ENCODE assay signal across 8 mouse cellular contexts in the genomic region with DNA sequence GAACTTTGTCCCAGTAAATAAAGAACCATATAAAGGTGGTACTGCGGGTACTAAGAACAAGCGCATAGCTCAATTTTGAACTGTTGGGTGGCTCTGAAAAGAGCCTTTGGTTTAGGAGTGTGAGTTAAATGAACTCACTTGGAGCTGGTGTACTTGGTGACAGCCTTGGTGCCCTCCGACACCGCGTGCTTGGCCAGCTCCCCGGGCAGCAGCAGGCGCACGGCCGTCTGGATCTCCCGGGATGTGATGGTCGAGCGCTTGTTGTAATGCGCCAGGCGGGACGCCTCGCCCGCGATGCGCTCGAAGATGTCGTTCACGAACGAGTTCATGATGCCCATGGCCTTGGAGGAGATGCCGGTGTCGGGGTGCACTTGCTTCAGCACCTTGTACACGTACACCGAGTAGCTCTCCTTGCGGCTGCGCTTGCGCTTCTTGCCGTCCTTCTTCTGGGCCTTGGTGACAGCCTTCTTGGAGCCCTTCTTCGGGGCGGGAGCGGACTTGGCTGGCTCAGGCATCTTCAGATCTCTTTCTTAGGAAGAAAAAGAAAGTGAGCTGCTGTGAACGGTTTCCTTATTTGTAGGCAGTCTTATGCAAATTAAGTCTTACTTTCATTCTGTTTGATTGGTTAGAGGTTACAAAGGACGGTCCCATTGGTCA. TPM values are rescaled to one million over a fixed set of nuclear protein-coding genes. Genes with fewer than 3 reads are reported as not detected.
DNase-seq lines count a peak whose midpoint lies in the region; ATAC-seq lines count a peak whose summit lies in the region.
"Not testable (repeated sequence)": the region's sequence is repeated elsewhere in the genome, so short reads cannot be mapped to it uniquely, and the experiment has no call there.

No protein-coding gene starts in this region.

- WGBS in hindbrain, embryonic 14.5 days, result under 1% methylated on average over 28 of the region's 36 CpGs

- H3K9ac ChIP-seq in hindbrain, embryonic 14.5 days, result peak overlapping the region; percentile 82

- not testable (repeated sequence) for H3K27me3 ChIP-seq in hindbrain, embryonic 14.5 days (ENCODE audit: control insufficient read depth, insufficient read depth, low read length)

- peak overlapping the region; percentile 95 for H3K4me2 ChIP-seq in hindbrain, embryonic 14.5 days (replicated peaks)

- H3K9me3 ChIP-seq in hindbrain, embryonic 14.5 days (ENCODE audit: control insufficient read depth, low read length), result not testable (repeated sequence)

- ATAC-seq in hindbrain, embryonic 14.5 days (ENCODE audit: low FRiP score), result peak; percentile 91

- H3K27ac ChIP-seq in hindbrain, embryonic 14.5 days, result peak overlapping the region; percentile 95

- H3K4me3 ChIP-seq in hindbrain, embryonic 14.5 days (replicated peaks; ENCODE audit: low read length), result peak overlapping the region; percentile 47

- H3K4me1 ChIP-seq in hindbrain, embryonic 14.5 days (replicated peaks; ENCODE audit: control insufficient read depth, insufficient read depth, low read length), result peaks cover 36% of the 10 kb centered on the region

- not testable (repeated sequence) for H3K36me3 ChIP-seq in hindbrain, embryonic 14.5 days (replicated peaks; ENCODE audit: control insufficient read depth, insufficient read depth)

- peak; percentile 89 for DNase-seq in Muller cell, postnatal 12 days (ENCODE audit: inconsistent ontology term)
- DNase-seq in cerebellum, postnatal 14 days, result peak; percentile 47 to 65
- DNase-seq in frontal cortex, postnatal 14 days (ENCODE audit: low spot score in 2 of 2), result peak; percentile 57 to 65
- DNase-seq in hindbrain, embryonic 14.5 days (ENCODE audit: low spot score), result peak; percentile 91
- peak; percentile 39 to 42 for DNase-seq in layer of hippocampus, postnatal 25 days (ENCODE audit: extremely low spot score in 1 of 2, low spot score in 1 of 2)
- DNase-seq in lung, postnatal 14 days, result peak; percentile 62
- DNase-seq in ovary, postnatal 36 days (ENCODE audit: low spot score), result peak; percentile 69
- DNase-seq in thymus, postnatal 14 days, result peak; percentile 83

RNA-seq across cellular contexts. Expression of a gene that starts 4.2 kb away (rescaled TPM):
- 29.1 and 37.2 TPM in 2 replicates for polyA plus RNA-seq in hindbrain, embryonic 14.5 days (2014; fragmentation: Nextera tagmentation; extraction: Ambion mirVana)
- total RNA-seq in layer of hippocampus, postnatal 25 days (2021), result 100 to 1,000 TPM; 129 to 153 TPM

RNA-seq across cellular contexts. Expression of a gene that starts 10.0 kb away (rescaled TPM):
- polyA plus RNA-seq in hindbrain, embryonic 14.5 days (2014; fragmentation: Nextera tagmentation; extraction: Ambion mirVana), result 1.4 and 2.2 TPM in 2 replicates
- total RNA-seq in layer of hippocampus, postnatal 25 days (2021), result 10 to 100 TPM; 10.0 to 14.4 TPM

RNA-seq across cellular contexts. Expression of a gene that starts 11.4 kb away (rescaled TPM):
- polyA plus RNA-seq in hindbrain, embryonic 14.5 days (2014; fragmentation: Nextera tagmentation; extraction: Ambion mirVana), result 0.77 TPM in 1 of 2 replicates, not detected in the other
- 10 to 100 TPM in 1 of 2 experiments, 1 to 10 TPM in 1; 7.1 to 11.6 TPM for total RNA-seq in layer of hippocampus, postnatal 25 days (2021)

RNA-seq across cellular contexts. Expression of a gene that starts 11.6 kb away (rescaled TPM):
- 0.91 and 1.8 TPM in 2 replicates for polyA plus RNA-seq in hindbrain, embryonic 14.5 days (2014; fragmentation: Nextera tagmentation; extraction: Ambion mirVana)
- 10 to 100 TPM; 26.4 to 30.6 TPM for total RNA-seq in layer of hippocampus, postnatal 25 days (2021)

RNA-seq across cellular contexts. Expression of a gene that starts 14.4 kb away (rescaled TPM):
- 0.94 and 2.3 TPM in 2 replicates for polyA plus RNA-seq in hindbrain, embryonic 14.5 days (2014; fragmentation: Nextera tagmentation; extraction: Ambion mirVana)
- total RNA-seq in layer of hippocampus, postnatal 25 days (2021), result 10 to 100 TPM; 79.1 to 83.5 TPM

Comparison
In these comparisons a context has a peak if more than half of its experiments do, and no peak if none do; other contexts are left out.
1. Peak in every context shown above with its lines: DNase-seq, ATAC-seq, H3K4me3 ChIP-seq and H3K27ac ChIP-seq.
2. DNase-seq: peak in every context shown above with its lines; median percentile 91 in hindbrain, embryonic 14.5 days; 89 in Muller cell, postnatal 12 days; 83 in thymus, postnatal 14 days; 69 in ovary, postnatal 36 days; 62 in lung, postnatal 14 days; 61 in frontal cortex, postnatal 14 days; 56 in cerebellum, postnatal 14 days; 40 in layer of hippocampus, postnatal 25 days.